Mouse (Mus musculus) ES-Bruce4 (cell line): ENCODE results near the gene Upb1. TPM values are rescaled to one million over a fixed set of nuclear protein-coding genes. Genes with fewer than 3 reads are reported as not detected.
"Not testable (repeated sequence)": the region's sequence is repeated elsewhere in the genome, so short reads cannot be mapped to it uniquely, and the experiment has no call there.

Experiments used
- H3K27ac ChIP-seq: 2 replicates; pipeline ENCODE4 v1.5.1; 2012; ENCODE audit warnings: low read length, inconsistent platforms; ENCODE audit not compliant: insufficient read depth
- H3K27me3 ChIP-seq: 2 replicates; pipeline ENCODE4 v1.6.1; 2012; ENCODE audit warnings: mild to moderate bottlenecking, low read length, inconsistent platforms; ENCODE audit not compliant: control insufficient read depth, poor library complexity, insufficient read depth, severe bottlenecking
- H3K36me3 ChIP-seq: 2 replicates; pipeline ENCODE4 v1.6.1; 2012; ENCODE audit warnings: inconsistent platforms, mild to moderate bottlenecking, low read length, moderate library complexity; ENCODE audit not compliant: control insufficient read depth, poor library complexity, insufficient read depth, severe bottlenecking
- H3K4me1 ChIP-seq: one replicate; pipeline ENCODE4 v1.8.1; 2011; ENCODE audit warnings: low read length; ENCODE audit not compliant: control insufficient read depth, insufficient read depth
- H3K4me3 ChIP-seq: 2 replicates; pipeline ENCODE4 v1.5.1; 2011; ENCODE audit warnings: low read depth, mild to moderate bottlenecking, low read length
- H3K9ac ChIP-seq: 2 replicates; pipeline ENCODE4 v1.6.1; 2012; ENCODE audit warnings: low read depth, mild to moderate bottlenecking, inconsistent platforms; ENCODE audit not compliant: poor library complexity, severe bottlenecking
- H3K9me3 ChIP-seq: replicated peaks from 2 replicates; pipeline ENCODE4 v1.6.1; 2012; ENCODE audit warnings: mild to moderate bottlenecking, low read length, inconsistent platforms; ENCODE audit not compliant: control insufficient read depth, poor library complexity, insufficient read depth, severe bottlenecking
- CTCF ChIP-seq: IDR thresholded peaks from one replicate; pipeline ENCODE4 v1.8.1; 2011; ENCODE audit warnings: low read depth, low read length
- EP300 ChIP-seq: IDR thresholded peaks from 2 replicates; pipeline ENCODE4 v1.6.1; 2011; ENCODE audit warnings: low read depth, low read length; ENCODE audit not compliant: insufficient read depth
- POLR2A ChIP-seq: IDR thresholded peaks from one replicate; pipeline ENCODE4 v1.8.1; 2011; ENCODE audit warnings: low read length; ENCODE audit not compliant: insufficient read depth
- polyA plus RNA-seq: library from polyadenylated mRNA; stranded (reverse); fragments of >200 nt; gene quantifications from 2 replicates; pipeline ENCODE4 v1.2.4, GENCODE M21; 2011; ENCODE audit warnings: low read depth; ENCODE audit not compliant: missing spikeins, insufficient read depth, insufficient read length

Upb1 gene
- not detected in 2 replicates for polyA plus RNA-seq

GRCm38 (mm10) chr10:75400958-75401357, at the start of gene Upb1:
Gene Upb1, plus strand, starts transcription at chr10:75401115.
- Histone ChIP-seq H3K36me3 (no peaks in the 10 kb centered on the region), H3K27me3 (no peaks in the 10 kb centered on the region), H3K4me3 (no peak within 1 kb of the TSS), H3K9me3 (no peaks in the 10 kb centered on the region), H3K27ac (no peak within 1 kb of the TSS), H3K9ac (no peak within 1 kb of the TSS), H3K4me1 (no peaks in the 10 kb centered on the region)
- TF ChIP-seq POLR2A (no peak), EP300 (no peak), CTCF (no peak)

- H3K9me3 ChIP-seq = no peaks in the 10 kb centered on the region
- no peak overlapping the region for H3K4me3 ChIP-seq
- TF ChIP-seq CTCF = no peak
- no peak for TF ChIP-seq POLR2A
- TF ChIP-seq EP300 = no peak
These were observed 48.4 kb upstream of the Upb1 start for GRCm38 (mm10) chr10:75352541-75352940.

GRCm38 (mm10) chr10:75353838-75354241, 47.1 kb upstream of the Upb1 start:
- H3K36me3 ChIP-seq = not testable (repeated sequence)

More at GRCm38 (mm10) chr10:75352541-75352940, 48.4 kb upstream of the Upb1 start:
- no peak overlapping the region for H3K9ac ChIP-seq
- no peaks in the 10 kb centered on the region for H3K4me1 ChIP-seq
- H3K27ac ChIP-seq = no peak overlapping the region
- H3K36me3 ChIP-seq = no peaks in the 10 kb centered on the region
- no peaks in the 10 kb centered on the region for H3K27me3 ChIP-seq

GRCm38 (mm10) chr10:75355341-75355740, 45.6 kb upstream of the Upb1 start:
- no peak overlapping the region for H3K9ac ChIP-seq
- H3K4me3 ChIP-seq = no peak overlapping the region
- H3K9me3 ChIP-seq = no peaks in the 10 kb centered on the region
- TF ChIP-seq EP300 = no peak
- no peak for TF ChIP-seq POLR2A
- no peak for TF ChIP-seq CTCF
- no peaks in the 10 kb centered on the region for H3K4me1 ChIP-seq
- H3K27ac ChIP-seq = no peak overlapping the region
- H3K36me3 ChIP-seq = no peaks in the 10 kb centered on the region
- no peaks in the 10 kb centered on the region for H3K27me3 ChIP-seq

More at GRCm38 (mm10) chr10:75353838-75354241, 47.1 kb upstream of the Upb1 start:
- H3K27me3 ChIP-seq, H3K27ac ChIP-seq, H3K9ac ChIP-seq, H3K4me1 ChIP-seq, H3K9me3 ChIP-seq, H3K4me3 ChIP-seq: not testable (repeated sequence)

- not testable (repeated sequence) for H3K9ac ChIP-seq, H3K9me3 ChIP-seq, H3K4me1 ChIP-seq, H3K27ac ChIP-seq, H3K36me3 ChIP-seq, H3K4me3 ChIP-seq, H3K27me3 ChIP-seq
These were observed 36.7 kb upstream of the Upb1 start for GRCm38 (mm10) chr10:75364214-75364690.

- Histone ChIP-seq H3K36me3 (no peaks in the 10 kb centered on the region), H3K4me1 (no peaks in the 10 kb centered on the region), H3K27ac (no peak overlapping the region), H3K4me3 (no peak overlapping the region), H3K27me3 (no peaks in the 10 kb centered on the region), H3K9me3 (no peaks in the 10 kb centered on the region), H3K9ac (no peak overlapping the region)
- TF ChIP-seq CTCF = no peak
- no peak for TF ChIP-seq EP300
- no peak for TF ChIP-seq POLR2A
These were observed 36.1 kb upstream of the Upb1 start for GRCm38 (mm10) chr10:75364796-75365195.
